Mouse (Mus musculus) heart, postnatal 36 days (tissue): ENCODE results near the gene Clrn1. TPM values are rescaled to one million over a fixed set of nuclear protein-coding genes. Genes with fewer than 3 reads are reported as not detected.

Experiments
- DNase-seq, 2 experiments: peaks; one replicate each; pipeline ENCODE4 v3.0.0; 2021 to 2022
- intact Hi-C: fragments of 180-260 bp; cut with DNase I; formaldehyde crosslinking; loops from one replicate; pipeline ENCODE4 v1.15.1; 2025
- total RNA-seq, 2 experiments: library from RNA; stranded (reverse); gene quantifications; 2 replicates each; pipeline ENCODE4 v1.2.3; 2021

Gene Clrn1
- total RNA-seq, 2 experiments from 2014 or later, result not detected

DNA sequence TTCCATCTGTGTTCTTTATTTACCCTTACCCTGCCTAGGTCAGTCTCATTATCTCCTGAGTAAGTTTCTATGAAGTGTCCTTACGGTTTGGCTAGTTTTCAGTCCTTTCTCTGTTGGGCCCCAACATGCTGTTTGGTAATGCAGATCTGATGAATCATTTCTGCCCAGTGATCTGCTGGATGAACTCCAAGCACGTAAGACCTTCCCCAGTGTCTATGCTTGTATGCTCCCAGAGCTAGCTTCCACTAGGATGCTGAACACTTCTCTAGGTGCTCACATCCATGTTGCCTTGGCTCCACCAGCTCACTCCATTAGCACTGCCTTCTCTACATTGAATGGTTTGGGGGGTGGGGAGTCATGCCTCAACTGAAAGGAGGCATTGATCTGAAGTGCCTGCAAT lies 52.3 kb downstream of the Clrn1 start:
- DNase-seq, result no peak
- intact Hi-C loops, result no loop called here

DNA sequence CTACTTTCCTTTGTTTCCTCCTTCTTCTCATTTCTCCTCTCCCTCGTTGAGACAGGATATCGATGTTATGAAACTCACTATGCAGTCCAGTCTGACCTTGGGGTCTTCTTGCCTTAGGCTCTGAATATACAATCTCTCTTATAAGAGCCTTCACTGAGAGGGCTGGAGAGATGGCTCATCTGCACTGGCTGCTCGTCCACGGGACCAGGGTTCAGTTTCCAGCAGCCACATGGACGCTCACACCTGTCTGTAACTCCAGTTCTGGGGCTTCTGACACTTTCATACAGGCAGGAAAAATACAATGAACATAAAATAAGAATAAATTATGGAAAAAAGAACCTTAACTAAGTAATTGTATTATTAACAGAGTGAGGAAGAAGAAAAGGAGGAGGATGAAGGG lies 53.6 kb downstream of the Clrn1 start:
- DNase-seq, result no peak
- intact Hi-C loops, result no loop called here

DNA sequence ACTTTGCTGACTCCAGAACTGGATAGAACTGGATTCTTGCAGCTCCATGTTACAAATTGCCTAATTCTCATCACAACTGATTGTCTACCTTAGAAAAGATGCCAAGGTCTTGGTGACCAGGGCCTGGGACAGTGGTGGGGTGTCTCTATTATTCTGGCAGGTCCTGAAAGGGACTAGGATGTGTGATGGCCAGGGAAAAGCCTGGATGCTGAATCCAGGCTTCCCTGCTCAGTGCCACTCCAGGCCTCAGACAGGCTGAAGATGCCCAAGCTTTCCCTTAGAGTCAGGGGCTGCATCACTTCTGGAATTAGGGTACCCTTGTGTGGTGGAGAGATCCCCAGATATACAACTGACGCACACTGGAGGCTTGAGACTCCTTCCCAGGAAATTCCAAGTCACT lies 55.2 kb downstream of the Clrn1 start:
- intact Hi-C loops, result no loop called here
- DNase-seq, result no peak

DNA sequence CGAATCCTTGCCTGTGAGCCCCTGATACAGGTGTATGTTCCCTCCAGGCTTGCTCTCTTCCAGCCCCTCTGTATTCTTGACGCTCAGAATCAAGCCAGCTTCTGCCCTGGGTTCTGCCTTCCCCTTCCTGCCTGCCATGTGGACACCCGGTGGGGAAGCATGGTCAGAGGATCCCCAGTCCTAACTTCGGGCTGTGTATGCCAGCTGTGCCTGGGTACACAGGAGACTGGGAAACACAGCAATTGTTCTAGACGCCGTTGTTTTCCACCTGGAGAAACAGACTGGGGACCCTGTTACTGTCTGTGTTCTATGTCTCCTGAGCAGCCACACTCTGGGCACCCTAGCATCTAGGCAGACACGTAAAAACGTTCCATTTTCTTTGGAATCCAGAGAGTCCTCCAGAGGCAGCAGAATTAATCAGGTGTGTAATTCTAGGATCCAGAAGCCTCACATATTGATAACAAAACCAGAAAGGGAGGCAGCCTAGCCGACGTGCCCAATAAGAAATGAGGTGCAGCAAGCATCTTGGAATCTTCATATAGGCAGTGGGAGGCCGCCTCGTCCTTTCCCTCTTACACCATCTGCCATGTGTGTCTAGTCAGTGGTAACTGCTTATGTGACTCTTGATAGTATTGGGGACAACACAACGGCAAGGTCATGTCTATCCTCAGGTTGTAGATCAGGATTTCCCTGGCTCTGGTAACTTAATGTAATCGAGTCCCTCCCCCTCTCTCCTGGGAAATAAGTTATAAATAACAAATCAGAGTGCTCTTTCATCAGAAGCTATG lies 56.6 kb downstream of the Clrn1 start:
- no peak for DNase-seq
- intact Hi-C loops, result no loop called here

DNA sequence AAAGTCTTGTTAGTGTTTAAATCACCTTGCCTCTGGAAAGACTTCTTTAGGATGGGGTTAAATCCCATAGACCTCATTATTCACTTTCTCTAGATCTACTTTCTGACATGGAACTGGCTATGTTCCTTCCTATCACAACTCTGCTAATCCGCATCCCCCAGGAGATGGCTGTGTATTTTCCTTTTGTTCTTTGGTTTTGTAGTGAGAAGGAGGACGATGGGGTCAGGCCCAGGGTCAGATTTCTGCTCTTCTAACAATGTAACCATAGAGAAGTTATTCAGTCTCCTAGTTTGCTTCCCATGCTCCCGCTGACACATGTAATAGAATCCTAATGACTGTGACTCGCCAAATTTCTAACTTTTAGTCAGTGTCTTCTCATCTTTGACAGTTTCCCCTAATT lies 58.9 kb downstream of the Clrn1 start:
- intact Hi-C loops, result no loop called here
- no peak for DNase-seq

DNA sequence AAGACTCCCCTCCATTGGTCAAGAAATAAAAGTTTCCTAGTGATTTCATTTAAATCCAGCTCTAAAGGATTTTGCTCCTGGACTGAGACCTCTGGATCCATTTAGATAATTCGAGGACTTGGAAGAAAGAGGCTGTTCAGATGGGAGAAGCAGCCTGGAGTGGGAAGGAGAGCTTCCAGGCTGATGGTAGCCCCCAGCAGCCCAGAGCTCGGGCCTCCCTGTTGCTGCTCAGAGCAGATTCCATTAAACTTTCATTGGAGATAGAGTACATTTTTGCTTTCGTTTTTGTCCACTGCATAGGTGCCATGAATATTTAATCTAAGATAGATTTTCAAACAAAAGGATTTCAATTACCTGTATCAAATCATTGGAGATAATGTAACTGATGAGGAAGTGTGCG lies 62.9 kb downstream of the Clrn1 start, which contains the start of gene Mindy4b-ps:
TSS of gene Mindy4b-ps (minus strand) at position 101 of the 400 bp plus-strand sequence.
- intact Hi-C loops, result no loop called here

DNA sequence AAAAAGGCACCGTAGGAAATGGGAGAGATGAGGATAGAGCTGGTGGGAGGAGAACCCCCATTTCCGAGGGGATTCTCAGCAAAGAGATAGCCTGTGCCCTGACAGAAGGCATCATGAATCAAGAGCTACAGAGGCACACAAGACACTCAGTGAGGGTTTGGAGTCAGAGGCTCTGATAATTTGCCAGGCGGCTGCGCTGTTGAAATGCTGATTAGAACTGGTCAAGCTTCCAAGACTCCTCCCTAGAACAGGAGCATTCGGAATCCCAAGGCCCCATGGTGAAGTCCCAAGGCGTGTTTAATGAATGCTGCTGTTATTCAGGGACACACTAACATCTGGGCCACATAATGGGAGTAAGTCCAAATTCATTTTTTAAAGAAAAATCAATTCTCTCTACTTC lies 67.8 kb downstream of the Clrn1 start:
- peak in 1 of 2 experiments; percentile 4 for DNase-seq
- intact Hi-C loops, result no loop called here

More for the DNA sequence above, 62.9 kb downstream of the Clrn1 start, which contains the start of gene Mindy4b-ps:
- no peak for DNase-seq

DNA sequence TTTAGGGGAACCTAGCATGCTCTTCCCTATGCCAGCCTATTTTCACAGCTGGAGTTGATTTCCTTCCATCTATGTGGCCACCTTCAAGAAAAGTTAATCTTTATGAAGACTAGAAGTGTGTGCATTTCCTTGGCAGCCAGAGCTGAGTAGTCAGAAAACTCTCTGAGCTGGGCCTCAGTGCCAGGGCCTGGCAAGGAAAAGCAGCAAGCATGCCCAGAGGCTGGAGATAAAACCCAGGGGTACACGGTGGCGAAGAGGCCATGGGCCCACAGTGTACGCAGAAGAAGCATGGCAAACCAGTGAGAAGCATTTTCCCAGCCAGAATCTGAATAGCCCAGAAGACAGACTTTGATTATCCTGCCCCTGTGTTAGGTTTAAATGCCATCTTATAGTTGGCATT lies 70.9 kb downstream of the Clrn1 start:
- intact Hi-C loops, result no loop called here
- peak; percentile 41 to 42 for DNase-seq

DNA sequence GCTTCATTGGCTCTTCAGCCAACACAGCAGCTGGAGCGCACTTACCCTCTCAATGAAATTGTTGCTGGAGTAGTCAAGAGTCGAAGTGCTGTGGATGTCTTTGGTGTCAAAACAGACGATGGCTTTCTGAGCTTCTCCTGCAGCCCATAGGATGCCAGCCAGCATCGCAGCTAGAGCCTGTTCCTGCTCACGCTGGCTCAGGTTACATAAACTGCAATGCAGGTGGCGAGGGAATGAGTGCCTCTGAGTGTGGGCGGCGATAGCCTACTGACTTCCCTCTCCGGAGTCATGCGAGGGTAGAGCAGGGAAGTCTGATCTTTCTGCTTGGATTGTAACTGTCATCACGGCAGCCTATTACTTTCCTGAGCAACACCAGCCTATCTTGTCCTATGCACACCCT lies 74.8 kb downstream of the Clrn1 start:
- DNase-seq, result no peak

DNA sequence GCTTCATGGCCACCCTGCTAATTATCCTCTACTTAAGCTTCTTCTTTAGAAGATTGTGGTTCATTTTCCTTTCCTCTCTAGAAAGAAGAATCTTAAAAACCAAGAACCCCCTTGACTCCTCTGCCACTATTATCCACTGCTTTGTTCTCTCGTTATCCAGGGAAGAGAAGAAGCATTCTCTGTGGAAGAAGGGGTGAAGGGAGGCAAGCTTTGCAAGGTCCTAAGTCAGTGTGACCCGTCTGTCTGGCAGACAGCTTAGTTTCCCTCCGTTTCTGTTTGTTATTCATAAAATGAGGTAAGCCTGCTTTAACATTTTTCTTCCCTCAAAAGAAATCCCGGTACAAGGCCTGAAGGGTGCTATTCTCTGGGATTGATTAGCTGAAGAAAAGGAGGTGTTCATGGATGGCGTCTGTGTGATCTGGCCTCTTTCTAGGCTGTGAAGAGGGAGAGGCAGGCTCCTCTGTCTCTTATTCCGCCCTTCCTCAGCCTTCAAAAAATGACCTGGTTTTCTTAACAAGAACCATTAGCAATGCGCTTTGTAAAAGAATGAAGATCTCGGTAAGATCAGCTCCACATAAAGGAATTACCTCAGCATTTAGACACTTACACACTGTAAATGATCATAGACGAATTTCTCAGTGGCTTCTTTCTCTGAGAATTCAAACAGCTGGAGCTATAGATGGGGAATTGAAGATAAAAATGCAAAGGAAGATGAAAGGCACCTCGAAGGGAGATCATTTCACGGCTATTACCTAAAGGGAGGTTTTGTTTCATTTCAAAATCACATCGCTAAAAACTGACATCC lies 75.8 kb downstream of the Clrn1 start:
- intact Hi-C loops, result no loop called here
- no peak for DNase-seq

More for the DNA sequence above, 74.8 kb downstream of the Clrn1 start:
- intact Hi-C loops, result no loop called here

DNA sequence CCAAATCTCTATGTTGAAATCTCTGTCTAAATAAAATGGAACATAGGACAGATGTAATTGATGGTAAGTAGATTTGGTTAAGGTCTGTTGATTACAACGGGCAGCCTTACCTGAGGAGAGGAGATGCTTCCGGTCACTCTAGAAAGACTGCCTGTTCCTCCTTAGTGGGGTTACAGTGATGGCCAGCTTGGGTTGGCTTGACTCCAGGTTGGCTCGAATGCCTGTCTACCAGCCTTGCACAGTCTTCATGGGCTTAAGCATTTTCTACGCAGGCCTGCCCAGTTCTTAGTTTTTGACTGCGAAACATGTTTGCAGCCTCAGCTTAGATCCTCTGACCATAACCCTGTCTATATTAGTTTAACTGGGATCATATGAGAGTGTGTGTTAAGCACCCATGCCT lies 76.5 kb downstream of the Clrn1 start:
- intact Hi-C loops, result no loop called here
- DNase-seq, result no peak

DNA sequence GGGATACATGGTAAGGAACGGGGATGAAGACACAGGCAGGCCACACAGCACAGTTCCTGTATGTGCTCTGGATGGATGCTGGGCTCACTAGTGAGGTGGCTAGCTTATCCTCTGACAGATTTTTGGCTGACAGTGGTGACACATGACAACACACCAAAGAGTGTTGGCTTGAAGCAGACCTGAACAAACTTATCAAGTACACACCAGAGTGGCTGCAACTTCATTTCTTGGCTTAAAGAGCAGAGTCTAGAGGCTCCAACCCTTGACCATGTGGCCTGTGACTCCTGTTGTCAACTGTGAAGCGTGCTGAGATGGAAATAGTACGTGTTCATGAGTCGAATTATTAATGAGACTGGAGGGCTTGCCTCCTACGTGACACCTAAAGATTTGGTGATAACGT lies 80.4 kb downstream of the Clrn1 start:
- intact Hi-C loops, result no loop called here
- DNase-seq, result peak; percentile 17 to 34

DNA sequence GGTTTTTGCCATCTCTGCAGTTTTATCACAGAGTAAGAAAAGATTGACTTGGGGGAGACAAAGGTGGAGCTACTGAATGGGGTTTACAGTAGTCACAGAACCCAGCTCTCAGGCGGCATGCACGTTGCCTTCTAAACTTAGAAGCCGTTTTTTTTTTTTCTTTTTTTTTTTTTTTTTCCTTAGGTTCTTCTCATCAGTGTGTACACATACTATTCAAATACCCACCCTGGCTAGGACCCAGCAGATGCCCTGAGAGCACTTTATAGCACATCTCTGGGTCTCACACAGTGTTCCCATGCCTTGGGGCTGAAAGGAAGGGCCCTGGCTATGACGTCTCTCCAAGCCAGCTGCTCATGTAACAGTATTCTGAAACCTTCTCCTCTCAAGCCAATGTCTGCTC lies 86.5 kb downstream of the Clrn1 start:
- intact Hi-C loops, result no loop called here
- no peak for DNase-seq

DNA sequence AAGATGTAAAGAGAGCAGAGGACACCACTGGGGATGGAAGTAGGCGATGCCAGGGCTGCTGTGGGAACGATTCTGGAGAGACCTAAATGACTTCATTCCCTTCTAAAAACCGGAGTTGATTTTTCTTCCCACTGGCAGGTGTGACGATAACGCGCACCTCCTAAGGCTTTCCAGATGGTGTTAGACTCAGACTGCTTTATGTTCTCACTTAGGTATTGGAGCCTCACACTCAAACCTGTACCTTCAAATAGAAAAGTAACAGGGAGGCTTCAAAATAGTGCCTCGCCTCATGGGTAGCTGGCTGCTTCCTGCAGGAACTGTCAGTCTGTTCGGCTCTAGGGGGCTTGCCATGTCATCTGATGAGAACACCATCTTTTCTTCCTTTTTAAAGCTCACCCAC lies 86.9 kb downstream of the Clrn1 start:
- DNase-seq, result no peak
- intact Hi-C loops, result no loop called here

Other genes starting within 250 kb of the Clrn1 start
- gene Erich6, start 248.1 kb downstream of the Clrn1 start, total RNA-seq, result not detected
- 10 to 100 TPM in 1 of 2 experiments, 1 to 10 TPM in 1; 7.5 to 12.5 TPM for gene Siah2, start 192.9 kb downstream of the Clrn1 start, total RNA-seq
- gene Mindy4b-ps, start 63.0 kb downstream of the Clrn1 start, total RNA-seq, result under 1 TPM in 1 of 2 experiments, not detected in 1; 0.22 TPM
- 1 to 10 TPM; 6.2 to 6.6 TPM for gene Med12l, start 120.5 kb upstream of the Clrn1 start, total RNA-seq
- gene Gpr171, start 216.5 kb upstream of the Clrn1 start, total RNA-seq, result under 1 TPM in 1 of 2 experiments, not detected in 1; 0.11 TPM